Mouse (Mus musculus): Measurements from ENCODE around the gene Cby1. TPM values are rescaled to one million over a fixed set of nuclear protein-coding genes. Genes with fewer than 3 reads are reported as not detected.
"Not testable (repeated sequence)": the region's sequence is repeated elsewhere in the genome, so short reads cannot be mapped to it uniquely, and the experiment has no call there.

Cby1 gene
- polyA plus RNA-seq, 1 experiment from 2014 or later, result 89.3 TPM

GRCm38 (mm10) chr15:79651481-79651880 lies 7.5 kb upstream of the Cby1 start:
- Histone ChIP-seq H3K4me1 (no peaks in the 10 kb centered on the region), H3K4me3 (replicated peaks) (no peak overlapping the region), H3K27me3 (no peaks in the 10 kb centered on the region), H3K27ac (no peak overlapping the region), H3K36me3 (replicated peaks) (peaks cover 31% of the 10 kb centered on the region), H3K9ac (no peak overlapping the region), H3K4me2 (no peak overlapping the region), H3K9me3 (no peaks in the 10 kb centered on the region)
- WGBS, result 79% methylated on average over 4 of the region's 4 CpGs
- no peak for ATAC-seq (ENCODE audit: low FRiP score)

- Histone ChIP-seq H3K4me3 (replicated peaks) (no peak overlapping the region), H3K27me3 (no peaks in the 10 kb centered on the region), H3K9me3 (no peaks in the 10 kb centered on the region), H3K27ac (no peak overlapping the region), H3K9ac (no peak overlapping the region), H3K4me1 (peaks cover 12% of the 10 kb centered on the region), H3K36me3 (replicated peaks) (peaks cover 2% of the 10 kb centered on the region; the same call in 1 of the 2 replicates), H3K4me2 (no peak overlapping the region)
- WGBS, result 92% methylated on average over 14 of the region's 14 CpGs
- ATAC-seq (ENCODE audit: low FRiP score), result no peak
These were observed 2.5 kb upstream of the Cby1 start for GRCm38 (mm10) chr15:79656451-79656850.

- ATAC-seq (ENCODE audit: low FRiP score), result peak; percentile 15; the same call in 1 of the 2 replicates
- Histone ChIP-seq H3K4me1 (peaks cover 12% of the 10 kb centered on the region), H3K4me2 (peak overlapping the region; percentile 80), H3K9ac (peak overlapping the region; percentile 89), H3K27ac (peak overlapping the region; percentile 96), H3K4me3 (replicated peaks) (peak overlapping the region; percentile 78), H3K27me3 (no peaks in the 10 kb centered on the region), H3K9me3 (no peaks in the 10 kb centered on the region), H3K36me3 (replicated peaks) (peaks cover 2% of the 10 kb centered on the region; the same call in 1 of the 2 replicates)
- 3% methylated on average over 16 of the region's 16 CpGs for WGBS
These were observed 1.0 kb upstream of the Cby1 start for GRCm38 (mm10) chr15:79657837-79658530.

GRCm38 (mm10) chr15:79661852-79662251 lies 2.9 kb downstream of the Cby1 start:
- H3K9me3 ChIP-seq, result no peaks in the 10 kb centered on the region
- ATAC-seq (ENCODE audit: low FRiP score), result no peak
- 72% methylated on average over 4 of the region's 4 CpGs for WGBS
- peaks cover 12% of the 10 kb centered on the region for H3K4me1 ChIP-seq
- H3K4me2 ChIP-seq, result no peak overlapping the region
- H3K4me3 ChIP-seq (replicated peaks), result no peak overlapping the region
- H3K36me3 ChIP-seq (replicated peaks), result peaks cover 22% of the 10 kb centered on the region
- H3K27ac ChIP-seq, result no peak overlapping the region
- no peaks in the 10 kb centered on the region for H3K27me3 ChIP-seq
- H3K9ac ChIP-seq, result no peak overlapping the region

GRCm38 (mm10) chr15:79664666-79665065 lies 5.7 kb downstream of the Cby1 start:
- no peaks in the 10 kb centered on the region for H3K9me3 ChIP-seq
- no peak overlapping the region for H3K27ac ChIP-seq
- peaks cover 5% of the 10 kb centered on the region for H3K4me1 ChIP-seq
- H3K9ac ChIP-seq, result no peak overlapping the region
- H3K4me3 ChIP-seq (replicated peaks), result no peak overlapping the region
- H3K4me2 ChIP-seq, result no peak overlapping the region
- 95% methylated on average over 8 of the region's 8 CpGs for WGBS
- no peak for ATAC-seq (ENCODE audit: low FRiP score)
- H3K27me3 ChIP-seq, result no peaks in the 10 kb centered on the region
- H3K36me3 ChIP-seq (replicated peaks), result peaks cover 37% of the 10 kb centered on the region

- no peaks in the 10 kb centered on the region for H3K27me3 ChIP-seq
- no peak overlapping the region for H3K27ac ChIP-seq
- H3K4me3 ChIP-seq (replicated peaks), result no peak overlapping the region
- no peak for ATAC-seq (ENCODE audit: low FRiP score)
- 78% methylated on average over 10 of the region's 10 CpGs for WGBS
- peaks cover 6% of the 10 kb centered on the region for H3K4me1 ChIP-seq
- H3K4me2 ChIP-seq, result no peak overlapping the region
- H3K9ac ChIP-seq, result no peak overlapping the region
- H3K9me3 ChIP-seq, result no peaks in the 10 kb centered on the region
- H3K36me3 ChIP-seq (replicated peaks), result peaks cover 44% of the 10 kb centered on the region
These were observed 10.2 kb downstream of the Cby1 start for GRCm38 (mm10) chr15:79669195-79669594.

GRCm38 (mm10) chr15:79670249-79670971 lies 11.4 kb downstream of the Cby1 start, which contains the start of gene Tomm22:
Tomm22 (plus strand) TSS chr15:79670861.
- peaks cover 6% of the 10 kb centered on the region for H3K4me1 ChIP-seq
- 19% methylated on average over 32 of the region's 33 CpGs for WGBS
- H3K27ac ChIP-seq, result 0 out of 2 replicates have a peak within 1 kb of the TSS, but pooled peaks have one; percentile 36
- H3K36me3 ChIP-seq (replicated peaks), result peaks cover 56% of the 10 kb centered on the region
- no peaks in the 10 kb centered on the region for H3K9me3 ChIP-seq
- H3K9ac ChIP-seq, result peak within 1 kb of the TSS; percentile 87
- H3K27me3 ChIP-seq, result no peaks in the 10 kb centered on the region
- peak within 1 kb of the TSS; percentile 94 for H3K4me3 ChIP-seq (replicated peaks)
- peak; percentile 97 for ATAC-seq (ENCODE audit: low FRiP score)
- H3K4me2 ChIP-seq, result peak within 1 kb of the TSS; percentile 90

GRCm38 (mm10) chr15:79670972-79671299 lies 11.9 kb downstream of the Cby1 start:
- 0 out of 2 replicates have a peak overlapping the region, but pooled peaks have one; percentile 36 for H3K27ac ChIP-seq
- H3K9ac ChIP-seq, result peak overlapping the region; percentile 87
- H3K9me3 ChIP-seq, result no peaks in the 10 kb centered on the region
- H3K36me3 ChIP-seq (replicated peaks), result peaks cover 56% of the 10 kb centered on the region
- H3K4me1 ChIP-seq, result peaks cover 6% of the 10 kb centered on the region
- H3K27me3 ChIP-seq, result no peaks in the 10 kb centered on the region
- peak; percentile 73; the same call in 1 of the 2 replicates for ATAC-seq (ENCODE audit: low FRiP score)
- peak overlapping the region; percentile 94 for H3K4me3 ChIP-seq (replicated peaks)
- under 1% methylated on average over 37 of the region's 37 CpGs for WGBS
- peak overlapping the region; percentile 90 for H3K4me2 ChIP-seq

GRCm38 (mm10) chr15:79671828-79672348 lies 12.9 kb downstream of the Cby1 start:
- peaks cover 58% of the 10 kb centered on the region for H3K36me3 ChIP-seq (replicated peaks)
- WGBS, result 86% methylated on average over 11 of the region's 11 CpGs

GRCm38 (mm10) chr15:79677936-79678335 lies 18.9 kb downstream of the Cby1 start:
- no peak overlapping the region for H3K27ac ChIP-seq
- H3K4me2 ChIP-seq, result no peak overlapping the region
- H3K4me3 ChIP-seq (replicated peaks), result no peak overlapping the region
- H3K36me3 ChIP-seq (replicated peaks), result peaks cover 50% of the 10 kb centered on the region
- no peak overlapping the region for H3K9ac ChIP-seq
- WGBS, result 90% methylated on average over 2 of the region's 2 CpGs
- no peaks in the 10 kb centered on the region for H3K27me3 ChIP-seq
- H3K4me1 ChIP-seq, result peaks cover 7% of the 10 kb centered on the region
- no peak for ATAC-seq (ENCODE audit: low FRiP score)
- H3K9me3 ChIP-seq, result no peaks in the 10 kb centered on the region

More at GRCm38 (mm10) chr15:79671828-79672348, 12.9 kb downstream of the Cby1 start:
- H3K9ac ChIP-seq; ATAC-seq (ENCODE audit: low FRiP score); H3K27ac ChIP-seq; H3K9me3 ChIP-seq; H3K27me3 ChIP-seq; H3K4me1 ChIP-seq: not testable (repeated sequence)
- Histone ChIP-seq H3K4me3 (replicated peaks) (peak overlapping the region; percentile 94), H3K4me2 (peak overlapping the region; percentile 90)

- Histone ChIP-seq H3K4me3 (replicated peaks) (no peak overlapping the region), H3K27ac (no peak overlapping the region), H3K4me1 (peaks cover 45% of the 10 kb centered on the region), H3K4me2 (no peak overlapping the region), H3K9me3 (no peaks in the 10 kb centered on the region), H3K36me3 (replicated peaks) (peaks cover 10% of the 10 kb centered on the region), H3K27me3 (no peaks in the 10 kb centered on the region), H3K9ac (no peak overlapping the region)
- no peak for ATAC-seq (ENCODE audit: low FRiP score)
- 93% methylated on average over 4 of the region's 4 CpGs for WGBS
These were observed 23.0 kb downstream of the Cby1 start for GRCm38 (mm10) chr15:79681973-79682372.

- Histone ChIP-seq H3K9me3 (no peaks in the 10 kb centered on the region), H3K9ac (no peak overlapping the region), H3K4me2 (no peak overlapping the region), H3K4me1 (peaks cover 46% of the 10 kb centered on the region), H3K4me3 (replicated peaks) (no peak overlapping the region), H3K27ac (no peak overlapping the region), H3K27me3 (no peaks in the 10 kb centered on the region), H3K36me3 (replicated peaks) (no peaks in the 10 kb centered on the region)
- no peak for ATAC-seq (ENCODE audit: low FRiP score)
- 91% methylated on average over 6 of the region's 6 CpGs for WGBS
These were observed 24.1 kb downstream of the Cby1 start for GRCm38 (mm10) chr15:79683146-79683545.
